Mouse (Mus musculus) kidney, embryonic 15.5 days (tissue): ENCODE data around the gene Nkrf. TPM values are rescaled to one million over a fixed set of nuclear protein-coding genes. Genes with fewer than 3 reads are reported as not detected.
"Not testable (repeated sequence)": the region's sequence is repeated elsewhere in the genome, so short reads cannot be mapped to it uniquely, and the experiment has no call there.

Experiments used
- ATAC-seq: fragments of 200-750 bp; cut with Nextera tagmentation; replicated peaks from 2 replicates; pipeline ENCODE4 v1.8.0; 2017; ENCODE audit warnings: moderate TSS enrichment; ENCODE audit not compliant: low FRiP score
- H3K27ac ChIP-seq: fragments of 300-500 bp; sonication (generic); 2 replicates; pipeline ENCODE4 v1.5.1; 2015; ENCODE audit warnings: mild to moderate bottlenecking, inconsistent platforms
- H3K27me3 ChIP-seq: fragments of 300-500 bp; sonication (generic); 2 replicates; pipeline ENCODE4 v1.6.1; 2015; ENCODE audit warnings: inconsistent platforms
- H3K36me3 ChIP-seq: fragments of 300-500 bp; sonication (generic); 2 replicates; pipeline ENCODE4 v1.6.1; 2015; ENCODE audit warnings: inconsistent platforms
- H3K4me1 ChIP-seq: fragments of 300-500 bp; sonication (generic); 2 replicates; pipeline ENCODE4 v1.6.1; 2015; ENCODE audit warnings: inconsistent platforms
- H3K4me2 ChIP-seq: fragments of 300-500 bp; sonication (generic); 2 replicates; pipeline ENCODE4 v1.6.1; 2015; ENCODE audit warnings: moderate library complexity, mild to moderate bottlenecking, inconsistent platforms
- H3K4me3 ChIP-seq: fragments of 300-500 bp; sonication (generic); replicated peaks from 2 replicates; pipeline ENCODE4 v1.5.1; 2015; ENCODE audit warnings: mild to moderate bottlenecking, inconsistent platforms
- H3K9ac ChIP-seq: fragments of 300-500 bp; sonication (generic); 2 replicates; pipeline ENCODE4 v1.6.1; 2015; ENCODE audit warnings: mild to moderate bottlenecking, inconsistent platforms
- H3K9me3 ChIP-seq: fragments of 300-500 bp; sonication (generic); replicated peaks from 2 replicates; pipeline ENCODE4 v1.6.1; 2016; ENCODE audit warnings: inconsistent platforms
- WGBS: fragments of 180-500 bp; shearing (Covaris S2); methylation state at CpG from one replicate; pipeline ENCODE4 v1.1.7; 2015; ENCODE audit warnings: mixed read lengths; 5-methylcytosine and 5-hydroxymethylcytosine counted together
- polyA plus RNA-seq: library from polyadenylated mRNA; unstranded; fragments of >200 nt; fragmentation: Nextera tagmentation; extraction: Ambion mirVana; gene quantifications from 2 replicates; pipeline ENCODE4 v1.2.1, GENCODE M21; 2015

Nkrf gene
- polyA plus RNA-seq, 1 experiment from 2014 or later: 1.7 TPM

DNA sequence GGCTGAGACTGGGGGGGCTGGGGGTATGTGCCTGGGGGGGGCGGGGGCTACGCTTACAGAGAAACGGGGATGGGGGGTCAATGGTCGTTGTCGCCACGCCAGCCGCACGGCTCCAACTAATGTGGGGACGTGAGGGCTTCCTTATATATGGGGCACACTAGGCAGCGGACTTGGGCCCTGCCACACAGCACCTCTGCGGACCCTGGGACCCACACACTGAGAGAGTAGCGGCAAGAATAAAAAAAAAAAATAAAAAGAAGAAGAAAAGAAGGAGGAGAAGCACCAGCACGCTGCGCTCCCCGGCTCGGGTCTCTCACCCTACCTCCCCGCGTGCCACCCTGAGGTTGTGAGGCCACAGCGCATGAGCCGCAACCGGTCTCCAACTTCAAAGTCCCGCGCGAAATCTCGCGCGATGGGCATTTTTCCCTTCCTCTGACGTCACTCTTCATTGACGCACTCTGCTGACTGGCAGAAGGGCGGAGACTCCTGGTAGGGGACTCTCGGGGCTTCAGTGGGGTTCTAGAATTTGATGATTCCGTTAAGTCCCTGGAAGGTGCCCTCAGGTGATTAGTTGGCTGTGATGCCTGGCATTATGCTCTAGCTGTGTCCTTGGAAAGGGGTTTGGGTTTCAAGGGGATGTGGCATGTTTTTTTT is 543 bp upstream of the Nkrf start:
- peak overlapping the region; percentile 71 for H3K4me2 ChIP-seq
- H3K4me1 ChIP-seq: peaks cover 7% of the 10 kb centered on the region; the same call in 1 of the 2 replicates
- H3K9me3 ChIP-seq: no peaks in the 10 kb centered on the region
- peak overlapping the region; percentile 58 for H3K4me3 ChIP-seq
- peak overlapping the region; percentile 66 for H3K27ac ChIP-seq
- 24% methylated on average over 31 of the region's 32 CpGs for WGBS
- no peaks in the 10 kb centered on the region for H3K27me3 ChIP-seq
- peak; percentile 90 for ATAC-seq
- H3K36me3 ChIP-seq: no peaks in the 10 kb centered on the region
- peak overlapping the region; percentile 55 for H3K9ac ChIP-seq

GRCm38 (mm10) chrX:36901655-36902054 is 1.0 kb downstream of the Nkrf start:
- H3K27ac ChIP-seq: no peak overlapping the region
- 51% methylated on average over 3 of the region's 3 CpGs for WGBS
- peak overlapping the region; percentile 71 for H3K4me2 ChIP-seq
- H3K4me1 ChIP-seq: peaks cover 7% of the 10 kb centered on the region; the same call in 1 of the 2 replicates
- no peaks in the 10 kb centered on the region for H3K9me3 ChIP-seq
- H3K4me3 ChIP-seq: peak overlapping the region; percentile 58
- H3K9ac ChIP-seq: 0 out of 2 replicates have a peak overlapping the region, but pooled peaks have one; percentile 55
- H3K36me3 ChIP-seq: no peaks in the 10 kb centered on the region
- H3K27me3 ChIP-seq: no peaks in the 10 kb centered on the region
- ATAC-seq: no peak

DNA sequence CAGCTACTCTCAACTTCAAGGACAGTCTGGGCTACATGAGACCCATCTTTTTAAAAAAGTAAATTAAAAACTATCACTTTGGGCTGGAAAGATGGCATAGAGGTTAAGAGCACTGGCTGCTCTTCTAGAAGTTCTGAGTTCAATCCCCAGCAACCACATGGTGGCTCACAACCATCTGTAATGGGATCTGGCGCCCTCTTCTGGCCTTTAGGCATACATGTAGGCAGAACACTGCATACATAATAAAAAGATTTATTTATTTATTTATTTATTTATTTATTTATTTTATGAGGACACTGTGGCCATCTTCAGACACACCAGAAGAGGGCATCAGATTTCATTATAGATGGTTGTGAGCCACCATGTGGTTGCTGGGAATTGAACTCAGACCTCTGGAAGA is 3.8 kb downstream of the Nkrf start:
- H3K36me3 ChIP-seq: not testable (repeated sequence)
- WGBS: 23% methylated on average over 1 of the region's 1 CpGs

DNA sequence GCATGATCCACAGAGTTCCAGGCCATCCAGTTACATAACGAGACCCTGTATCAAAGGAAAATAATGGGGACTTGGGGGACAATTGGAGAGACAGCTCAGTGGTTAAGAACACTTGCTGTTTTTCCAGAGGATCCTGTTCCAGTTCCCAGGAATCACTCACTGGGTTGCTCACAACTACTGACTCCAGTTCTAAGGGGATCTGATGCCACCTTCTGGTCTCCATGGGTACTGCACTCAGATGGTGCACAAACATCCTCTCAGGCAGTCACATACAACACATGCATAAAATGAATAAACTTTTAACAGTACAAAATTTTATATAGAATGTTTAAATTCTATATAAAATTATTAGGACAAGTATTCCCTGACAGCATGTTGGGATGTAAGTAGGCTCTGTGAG is 18.0 kb downstream of the Nkrf start:
- H3K27ac ChIP-seq: no peak overlapping the region
- H3K36me3 ChIP-seq: peaks cover 24% of the 10 kb centered on the region
- H3K9ac ChIP-seq: no peak overlapping the region
- H3K4me2 ChIP-seq: no peak overlapping the region
- ATAC-seq: no peak
- H3K9me3 ChIP-seq: no peaks in the 10 kb centered on the region
- H3K4me1 ChIP-seq: no peaks in the 10 kb centered on the region
- 86% methylated on average over 1 of the region's 1 CpGs for WGBS
- H3K4me3 ChIP-seq: no peak overlapping the region
- H3K27me3 ChIP-seq: no peaks in the 10 kb centered on the region

More for the DNA sequence above, 3.8 kb downstream of the Nkrf start:
- not testable (repeated sequence) for H3K9me3 ChIP-seq, H3K4me3 ChIP-seq, ATAC-seq, H3K27me3 ChIP-seq, H3K4me2 ChIP-seq, H3K9ac ChIP-seq, H3K4me1 ChIP-seq, H3K27ac ChIP-seq

GRCm38 (mm10) chrX:36874704-36875128 is 28.0 kb downstream of the Nkrf start:
- Histone ChIP-seq H3K27ac (peak overlapping the region; percentile 83), H3K36me3 (peaks cover 9% of the 10 kb centered on the region; the same call in 1 of the 2 replicates), H3K9me3 (no peaks in the 10 kb centered on the region), H3K4me3 (peak overlapping the region; percentile 70), H3K4me1 (peaks cover 6% of the 10 kb centered on the region; the same call in 1 of the 2 replicates), H3K27me3 (no peaks in the 10 kb centered on the region), H3K4me2 (peak overlapping the region; percentile 63), H3K9ac (peak overlapping the region; percentile 73)
- WGBS: 19% methylated on average over 30 of the region's 36 CpGs
- ATAC-seq: peak; percentile 65

- Histone ChIP-seq H3K4me1 (peaks cover 6% of the 10 kb centered on the region; the same call in 1 of the 2 replicates), H3K4me2 (peak overlapping the region; percentile 63), H3K27ac (peak overlapping the region; percentile 83), H3K9ac (peak overlapping the region; percentile 73), H3K4me3 (peak overlapping the region; percentile 70), H3K27me3 (no peaks in the 10 kb centered on the region), H3K9me3 (no peaks in the 10 kb centered on the region), H3K36me3 (peaks cover 9% of the 10 kb centered on the region; the same call in 1 of the 2 replicates)
- WGBS: 14% methylated on average over 52 of the region's 57 CpGs
- ATAC-seq: peak; percentile 97
These were observed 28.5 kb downstream of the Nkrf start for GRCm38 (mm10) chrX:36874178-36874696.

- peak within 1 kb of the TSS; percentile 73 for H3K9ac ChIP-seq
- no peaks in the 10 kb centered on the region for H3K27me3 ChIP-seq
- no peak; the same call in 1 of the 2 replicates for ATAC-seq
- H3K36me3 ChIP-seq: peaks cover 9% of the 10 kb centered on the region; the same call in 1 of the 2 replicates
- peak within 1 kb of the TSS; percentile 83 for H3K27ac ChIP-seq
- H3K9me3 ChIP-seq: no peaks in the 10 kb centered on the region
- H3K4me1 ChIP-seq: peaks cover 6% of the 10 kb centered on the region; the same call in 1 of the 2 replicates
- peak within 1 kb of the TSS; percentile 70 for H3K4me3 ChIP-seq
- H3K4me2 ChIP-seq: peak within 1 kb of the TSS; percentile 63
- WGBS: 23% methylated on average over 8 of the region's 8 CpGs
These were observed 28.9 kb downstream of the Nkrf start, which contains the start of the genes Ube2a and C330007P06Rik for GRCm38 (mm10) chrX:36873765-36874164. TSS of gene Ube2a (plus strand) at chrX:36873900. TSS of gene C330007P06Rik (minus strand) at chrX:36874111.

- Histone ChIP-seq H3K27me3 (no peaks in the 10 kb centered on the region), H3K9me3 (no peaks in the 10 kb centered on the region), H3K27ac (no peak overlapping the region), H3K4me1 (peaks cover 3% of the 10 kb centered on the region; the same call in 1 of the 2 replicates), H3K4me3 (no peak overlapping the region), H3K4me2 (no peak overlapping the region), H3K9ac (no peak overlapping the region), H3K36me3 (no peaks in the 10 kb centered on the region)
- ATAC-seq: no peak
- 73% methylated on average over 3 of the region's 3 CpGs for WGBS
These were observed 32.3 kb downstream of the Nkrf start for GRCm38 (mm10) chrX:36870372-36870771.

DNA sequence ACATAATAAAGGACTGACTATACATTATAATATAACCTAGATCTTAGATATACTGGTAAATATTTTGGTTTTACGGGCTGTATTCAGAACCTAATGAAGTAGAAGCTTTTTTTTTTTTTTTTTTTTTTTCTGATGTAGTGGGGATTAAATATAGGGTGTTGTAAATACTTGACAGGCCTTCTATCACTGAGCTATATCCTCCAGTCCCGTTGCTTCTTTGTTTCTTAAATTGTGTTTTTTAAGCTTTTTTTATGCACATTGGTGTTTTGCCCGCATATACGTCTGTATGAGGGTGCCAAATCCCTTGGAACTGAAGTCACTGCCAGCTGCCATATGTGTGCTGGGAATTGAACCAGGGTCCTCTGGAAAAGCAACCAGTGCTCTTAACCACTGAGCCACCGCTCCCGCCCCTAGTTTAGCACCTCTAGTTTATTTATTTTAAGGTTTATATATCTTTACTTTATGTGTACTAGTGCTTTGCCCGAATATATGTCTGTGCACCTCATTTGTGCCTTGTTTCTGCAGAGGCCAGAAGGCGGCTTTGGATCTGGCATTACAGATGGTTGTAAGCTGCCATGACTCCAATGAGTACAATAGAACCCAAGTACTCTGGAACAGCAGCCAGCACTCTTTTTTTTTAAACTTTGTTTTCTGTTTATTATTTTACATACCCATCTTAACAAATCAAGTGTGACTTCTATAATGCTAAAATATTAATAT is 37.9 kb downstream of the Nkrf start:
- peak overlapping the region; percentile 49 for H3K4me3 ChIP-seq
- WGBS: 54% methylated on average over 8 of the region's 8 CpGs
- H3K9me3 ChIP-seq: no peaks in the 10 kb centered on the region
- H3K4me1 ChIP-seq: peaks cover 10% of the 10 kb centered on the region; the same call in 1 of the 2 replicates
- H3K9ac ChIP-seq: no peak overlapping the region
- H3K36me3 ChIP-seq: no peaks in the 10 kb centered on the region
- H3K27ac ChIP-seq: peak overlapping the region; percentile 62; the same call in 1 of the 2 replicates
- no peaks in the 10 kb centered on the region for H3K27me3 ChIP-seq
- no peak for ATAC-seq
- H3K4me2 ChIP-seq: peak overlapping the region; percentile 44

DNA sequence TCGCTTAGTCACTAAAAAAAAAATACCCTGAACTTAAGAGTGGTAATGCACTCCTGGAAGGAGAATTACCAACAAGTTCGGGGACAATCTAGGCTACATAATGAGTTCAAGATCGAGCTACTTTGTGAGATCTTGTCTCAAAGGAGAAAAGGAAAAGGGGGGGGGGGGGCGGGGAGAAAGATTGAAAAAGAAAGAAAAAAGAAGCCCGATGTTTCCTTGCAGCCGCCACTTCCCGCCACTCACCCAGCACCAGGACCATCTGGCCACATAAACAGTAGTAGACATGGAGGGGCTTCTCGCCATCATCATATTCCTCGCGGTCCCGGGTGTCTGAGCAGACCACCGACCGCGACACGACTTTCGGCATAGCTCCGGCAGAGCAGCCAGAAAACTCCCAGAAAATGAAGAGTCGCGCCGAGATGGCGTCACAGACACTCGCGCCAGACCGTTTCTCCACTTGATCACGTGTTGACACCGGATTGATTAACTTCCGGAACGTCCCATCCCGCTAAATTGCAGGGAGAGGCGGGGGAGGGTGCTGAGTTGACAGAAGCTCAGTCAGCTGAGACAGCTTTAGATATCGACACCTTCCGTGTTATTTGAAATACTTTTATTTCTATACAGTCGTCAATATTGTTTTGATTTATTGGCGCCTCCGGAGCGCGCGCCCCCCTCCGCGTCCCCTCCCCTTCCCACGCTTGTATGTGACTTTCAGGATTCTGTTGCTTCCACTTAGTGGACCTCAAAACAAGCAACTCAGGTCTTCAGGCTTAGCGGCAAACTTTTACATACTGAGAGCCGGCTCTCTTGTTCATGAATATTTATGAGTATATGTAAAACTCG is 38.7 kb downstream of the Nkrf start:
- ATAC-seq: peak; percentile 86
- Histone ChIP-seq H3K4me2 (peak overlapping the region; percentile 53), H3K36me3 (no peaks in the 10 kb centered on the region), H3K4me1 (peaks cover 10% of the 10 kb centered on the region; the same call in 1 of the 2 replicates), H3K27ac (peak overlapping the region; percentile 62), H3K4me3 (peak overlapping the region; percentile 49), H3K27me3 (no peaks in the 10 kb centered on the region), H3K9ac (peak overlapping the region; percentile 33; the same call in 1 of the 2 replicates), H3K9me3 (no peaks in the 10 kb centered on the region)
- WGBS: 19% methylated on average over 43 of the region's 44 CpGs

GRCm38 (mm10) chrX:36852631-36853030 is 50.1 kb downstream of the Nkrf start:
- no peak for ATAC-seq
- WGBS: 87% methylated on average over 8 of the region's 8 CpGs
- Histone ChIP-seq H3K9me3 (no peaks in the 10 kb centered on the region), H3K4me2 (no peak overlapping the region), H3K27ac (no peak overlapping the region), H3K36me3 (peaks cover 7% of the 10 kb centered on the region; the same call in 1 of the 2 replicates), H3K4me1 (no peaks in the 10 kb centered on the region), H3K4me3 (no peak overlapping the region), H3K9ac (no peak overlapping the region), H3K27me3 (no peaks in the 10 kb centered on the region)
